Comparison of ENCODE assay signal across 12 mouse cellular contexts in the genomic region with DNA sequence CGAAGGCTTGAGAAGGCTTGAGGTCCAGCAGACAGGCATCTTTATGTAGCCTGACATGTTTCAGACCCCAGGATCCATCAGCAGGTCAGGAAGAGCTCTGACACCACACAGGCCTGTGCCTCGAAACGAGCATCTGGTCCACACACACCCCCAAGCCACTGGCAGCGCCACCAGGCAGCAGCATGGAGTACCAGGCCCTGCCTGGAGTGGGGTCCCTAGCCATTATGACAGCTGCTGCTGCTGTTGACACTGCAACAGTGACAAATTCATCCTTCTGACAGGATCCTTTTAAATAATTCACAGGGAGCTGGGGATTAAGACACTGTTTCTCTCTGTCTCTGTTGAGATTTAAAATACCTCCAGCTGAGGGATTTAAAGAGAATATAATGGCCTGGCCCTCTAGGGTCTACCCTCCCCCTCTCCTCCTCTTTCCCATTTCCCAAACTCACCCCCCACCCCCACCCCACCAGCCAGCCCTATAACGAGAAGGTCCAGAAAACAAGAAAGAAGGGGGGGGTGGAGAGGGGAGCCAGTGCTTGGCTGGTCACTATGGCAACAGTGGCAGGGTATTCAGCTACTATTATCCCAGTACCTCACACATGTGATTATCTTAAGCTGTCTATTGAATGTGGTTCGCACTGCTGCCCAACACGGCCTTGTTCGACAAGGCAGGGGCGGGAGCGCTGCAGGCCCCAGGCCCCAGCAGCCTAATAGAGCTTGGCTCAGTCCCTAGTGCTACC.
DNase-seq lines count a peak whose midpoint lies in the region; ATAC-seq lines count a peak whose summit lies in the region.
"Had no signal": no experiment of that assay in that cellular context is flagged by ENCODE, and none has a peak within 500 bp of the region (broad histone marks: within the 10 kb centered on the region; RNA-seq: fewer than 3 reads in every experiment).

No protein-coding gene starts in this region.

- H3K27me3 ChIP-seq in hindbrain, embryonic 11.5 days (ENCODE audit: control insufficient read depth, insufficient read depth, low read length), result peaks cover 26% of the 10 kb centered on the region
- H3K27me3 ChIP-seq in midbrain, embryonic 14.5 days (ENCODE audit: control insufficient read depth, insufficient read depth, low read length), result no peaks in the 10 kb centered on the region
- H3K27me3 ChIP-seq: lung, embryonic 15.5 days had no signal

- H3K9me3 ChIP-seq in hindbrain, embryonic 11.5 days (ENCODE audit: control insufficient read depth, low read length), result no peaks in the 10 kb centered on the region
- no peaks in the 10 kb centered on the region for H3K9me3 ChIP-seq in midbrain, embryonic 14.5 days (ENCODE audit: control insufficient read depth, low read length)
- H3K9me3 ChIP-seq: heart, embryonic 13.5 days; lung, embryonic 15.5 days had no signal

- no peak overlapping the region for H3K4me2 ChIP-seq in hindbrain, embryonic 11.5 days (replicated peaks; ENCODE audit: low read depth, low read length)
- H3K4me2 ChIP-seq in midbrain, embryonic 14.5 days (ENCODE audit: low read length), result peak overlapping the region; percentile 7
- H3K4me2 ChIP-seq: heart, embryonic 13.5 days; lung, embryonic 15.5 days had no signal

- peaks cover 6% of the 10 kb centered on the region for H3K4me1 ChIP-seq in hindbrain, embryonic 11.5 days (replicated peaks; ENCODE audit: control insufficient read depth, insufficient read depth, low read length)
- H3K4me1 ChIP-seq in midbrain, embryonic 14.5 days (ENCODE audit: control insufficient read depth, insufficient read depth, low read length), result peaks cover 40% of the 10 kb centered on the region

- H3K4me3 ChIP-seq in hindbrain, embryonic 11.5 days (ENCODE audit: low read depth, low read length), result no peak overlapping the region
- H3K4me3 ChIP-seq in midbrain, embryonic 14.5 days (replicated peaks; ENCODE audit: low read depth, low read length), result no peak overlapping the region
- H3K4me3 ChIP-seq: heart, embryonic 13.5 days; lung, embryonic 15.5 days had no signal

- peak overlapping the region; percentile 82 for H3K27ac ChIP-seq in hindbrain, embryonic 11.5 days (ENCODE audit: low read depth, low read length)
- H3K27ac ChIP-seq in midbrain, embryonic 14.5 days (replicated peaks; ENCODE audit: low read depth, low read length), result peak overlapping the region; percentile 81
- H3K27ac ChIP-seq: heart, embryonic 13.5 days; lung, embryonic 15.5 days had no signal

- WGBS in hindbrain, embryonic 11.5 days, result 10% methylated on average over 10 of the region's 10 CpGs
- under 1% methylated on average over 10 of the region's 10 CpGs for WGBS in midbrain, embryonic 14.5 days

- no peak overlapping the region for H3K9ac ChIP-seq in hindbrain, embryonic 11.5 days (ENCODE audit: low read depth, low read length)
- peak overlapping the region; percentile 14; the same call in 1 of the 2 replicates for H3K9ac ChIP-seq in midbrain, embryonic 14.5 days (replicated peaks; ENCODE audit: low read length)
- H3K9ac ChIP-seq: heart, embryonic 13.5 days; lung, embryonic 15.5 days had no signal

- DNase-seq in layer of hippocampus, adult 11-12 months (ENCODE audit: low spot score), result peak; percentile 16
- DNase-seq in layer of hippocampus, adult 9-10 months (ENCODE audit: low spot score), result no peak
- peak; percentile 87 for DNase-seq in embryo, embryonic 11 days
- DNase-seq in hindbrain, embryonic 11.5 days (ENCODE audit: low spot score), result peak; percentile 82
- peak; percentile 92 for DNase-seq in midbrain, embryonic 14.5 days
- DNase-seq in adrenal gland, adult (ENCODE audit: inconsistent age in 2 of 2, low spot score in 1 of 2), result no peak
- DNase-seq in urinary bladder, postnatal 25 days (ENCODE audit: low spot score), result no peak
- DNase-seq in cerebellum, postnatal 14 days, result no peak
- DNase-seq: B cell, adult 2 months; kidney, postnatal 10 days had no signal

- peak; percentile 95 for ATAC-seq in hindbrain, embryonic 11.5 days (ENCODE audit: low FRiP score)
- ATAC-seq in midbrain, embryonic 14.5 days (ENCODE audit: low FRiP score, low TSS enrichment), result peak; percentile 96

- no peaks in the 10 kb centered on the region for H3K36me3 ChIP-seq in hindbrain, embryonic 11.5 days (ENCODE audit: control insufficient read depth, insufficient read depth, low read length)
- H3K36me3 ChIP-seq in midbrain, embryonic 14.5 days (ENCODE audit: control insufficient read depth, insufficient read depth, low read length), result peaks cover 10% of the 10 kb centered on the region; the same call in 1 of the 2 replicates
- H3K36me3 ChIP-seq: heart, embryonic 13.5 days; lung, embryonic 15.5 days had no signal

Comparison
In these comparisons a context has a peak if more than half of its experiments do, and no peak if none do; other contexts are left out.
1. DNase-seq: peak in layer of hippocampus, adult 11-12 months (single experiment), embryo, embryonic 11 days (single experiment), hindbrain, embryonic 11.5 days (single experiment) and midbrain, embryonic 14.5 days (single experiment); none in layer of hippocampus, adult 9-10 months (single experiment), adrenal gland, adult (0 of 2), urinary bladder, postnatal 25 days (single experiment) and cerebellum, postnatal 14 days (0 of 2).